Mouse (Mus musculus): ENCODE data around the gene Ccdc130. TPM values are rescaled to one million over a fixed set of nuclear protein-coding genes. Genes with fewer than 3 reads are reported as not detected.

Gene Ccdc130
- 35.7 and 49.0 TPM in 2 replicates for polyA plus RNA-seq (2012; rRNA removed; ENCODE audit: low replicate concordance)

DNA sequence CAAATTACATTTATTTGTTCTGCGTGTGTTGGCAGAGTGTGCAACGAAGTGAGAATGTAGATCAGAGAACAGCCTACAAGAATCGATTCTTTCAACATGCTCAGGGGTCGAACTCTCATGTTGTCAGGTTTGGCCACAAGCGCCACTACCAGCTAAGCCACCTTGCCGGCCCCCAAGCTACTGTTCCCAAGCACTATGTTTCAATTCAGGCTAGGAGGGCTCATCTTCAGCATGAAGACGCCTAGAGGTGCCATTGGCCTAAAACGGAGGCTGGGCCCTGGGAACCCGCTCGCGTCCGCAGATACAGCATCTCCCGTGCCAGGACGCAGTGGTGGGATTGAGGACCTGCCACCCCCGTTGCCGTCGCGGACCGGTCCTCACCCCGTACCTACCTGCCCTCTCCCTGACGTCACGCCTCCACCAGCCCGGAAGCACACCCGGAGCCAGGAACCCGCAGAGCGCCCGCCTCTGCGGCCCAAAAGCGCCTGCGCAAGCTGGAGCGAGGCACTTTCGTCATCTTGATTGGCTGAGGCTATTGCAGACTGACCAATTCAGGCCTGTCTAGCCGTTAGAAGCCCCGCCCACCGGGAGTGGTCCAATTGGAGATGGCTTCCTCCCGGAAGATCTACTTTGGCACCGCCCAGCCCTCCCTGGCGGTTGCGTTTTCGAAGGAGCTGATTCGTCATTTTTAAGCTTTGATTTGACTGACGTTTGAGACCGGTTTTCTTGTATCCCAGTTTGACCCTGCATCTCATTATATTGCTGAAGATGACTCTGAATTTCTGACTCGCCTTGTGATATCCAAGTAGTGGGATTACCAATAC, at the start of gene Ccdc130:
Gene Ccdc130 (minus strand): TSS at position 431 of the 824 bp plus-strand sequence.

GRCm38 (mm10) chr8:84256822-84257610, 13.2 kb downstream of the Ccdc130 start, which contains the start of gene Mri1:
TSS of gene Mri1 (minus strand) at chr8:84257326.

GRCm38 (mm10) chr8:84249257-84250170, 20.7 kb downstream of the Ccdc130 start, which contains the start of gene D8Ertd738e:
TSS of gene D8Ertd738e (minus strand) at chr8:84249719.

DNA sequence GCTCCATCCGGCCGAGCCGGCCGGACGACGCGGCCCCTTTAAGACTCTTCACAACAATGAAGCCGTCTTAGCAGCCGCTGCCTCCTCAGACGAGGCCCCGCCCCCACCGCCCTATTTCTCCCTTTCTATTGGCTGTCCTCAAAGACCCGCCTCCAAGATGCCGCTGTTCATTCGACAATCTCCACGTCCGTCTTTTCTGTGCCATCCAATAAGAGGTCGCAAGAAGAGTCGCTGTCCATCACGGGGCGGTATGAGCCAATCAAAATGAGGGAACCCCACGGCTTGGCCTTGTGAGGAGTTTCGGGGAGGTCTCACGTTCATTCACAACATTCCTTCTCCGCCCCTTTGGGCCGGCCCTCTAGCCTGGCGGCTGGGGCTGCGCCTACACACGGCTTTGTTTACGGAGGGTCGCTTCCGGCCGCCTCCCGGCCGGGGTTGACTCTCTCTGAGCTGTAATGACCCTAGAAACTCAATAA, 33.1 kb downstream of the Ccdc130 start, which contains the start of gene Zswim4:
Gene Zswim4 (minus strand): TSS at position 58 of the 476 bp plus-strand sequence.

Other genes starting within 250 kb of the Ccdc130 start
- 0.24 and 2.2 TPM in 2 replicates for gene Palm3, start 248.9 kb downstream of the Ccdc130 start, polyA plus RNA-seq (2012; rRNA removed; ENCODE audit: low replicate concordance)
- 6.8 and 7.1 TPM in 2 replicates for gene Il27ra, start 227.8 kb downstream of the Ccdc130 start, polyA plus RNA-seq (2012; rRNA removed; ENCODE audit: low replicate concordance)
- gene Rln3, start 225.4 kb downstream of the Ccdc130 start, polyA plus RNA-seq (2012; rRNA removed; ENCODE audit: low replicate concordance): 0.23 and 0.31 TPM in 2 replicates
- 0.59 and 2.2 TPM in 2 replicates for gene Gm10643, start 205.2 kb downstream of the Ccdc130 start, polyA plus RNA-seq (2012; rRNA removed; ENCODE audit: low replicate concordance)
- gene Rfx1, start 203.5 kb downstream of the Ccdc130 start, polyA plus RNA-seq (2012; rRNA removed; ENCODE audit: low replicate concordance): 13.7 and 31.8 TPM in 2 replicates
- gene Dcaf15, start 165.6 kb downstream of the Ccdc130 start, polyA plus RNA-seq (2012; rRNA removed; ENCODE audit: low replicate concordance): 30.1 and 50.5 TPM in 2 replicates
- gene Podnl1, start 144.4 kb downstream of the Ccdc130 start, polyA plus RNA-seq (2012; rRNA removed; ENCODE audit: low replicate concordance): 2.0 and 2.4 TPM in 2 replicates
- gene Cc2d1a, start 122.4 kb downstream of the Ccdc130 start, polyA plus RNA-seq (2012; rRNA removed; ENCODE audit: low replicate concordance): 22.7 and 43.0 TPM in 2 replicates
- gene 4930432K21Rik, start 122.4 kb downstream of the Ccdc130 start, polyA plus RNA-seq (2012; rRNA removed; ENCODE audit: low replicate concordance): 0.67 and 1.2 TPM in 2 replicates
- gene Nanos3, start 85.2 kb downstream of the Ccdc130 start, polyA plus RNA-seq (2012; rRNA removed; ENCODE audit: low replicate concordance): 0.73 and 4.0 TPM in 2 replicates
- gene Zswim4, start 33.3 kb downstream of the Ccdc130 start, polyA plus RNA-seq (2012; rRNA removed; ENCODE audit: low replicate concordance): 11.0 and 16.1 TPM in 2 replicates
- 129 and 160 TPM in 2 replicates for gene D8Ertd738e, start 20.7 kb downstream of the Ccdc130 start, polyA plus RNA-seq (2012; rRNA removed; ENCODE audit: low replicate concordance)
- gene Mri1, start 13.1 kb downstream of the Ccdc130 start, polyA plus RNA-seq (2012; rRNA removed; ENCODE audit: low replicate concordance): 33.1 and 104 TPM in 2 replicates
- gene Cacna1a, start 118.1 kb upstream of the Ccdc130 start, polyA plus RNA-seq (2012; rRNA removed; ENCODE audit: low replicate concordance): 14.5 and 37.4 TPM in 2 replicates